Mouse (Mus musculus) midbrain, embryonic 13.5 days (tissue): Measurements from ENCODE around the gene 1700025G04Rik. TPM values are rescaled to one million over a fixed set of nuclear protein-coding genes. Genes with fewer than 3 reads are reported as not detected.
A peak's percentile ranks its signal among the peaks of the same experiment; 100 is the strongest.

Experiments
- ATAC-seq: fragments of 200-750 bp; cut with Nextera tagmentation; 2 replicates; pipeline ENCODE4 v1.8.0; 2017; ENCODE audit warnings: mild to moderate bottlenecking, moderate TSS enrichment, moderate library complexity
- H3K27ac ChIP-seq: fragments of 300-500 bp; sonication (generic); 2 replicates; pipeline ENCODE4 v1.5.1; 2015; ENCODE audit warnings: inconsistent platforms, mild to moderate bottlenecking, moderate library complexity
- H3K27me3 ChIP-seq: fragments of 300-500 bp; sonication (generic); 2 replicates; pipeline ENCODE4 v1.6.1; 2015; ENCODE audit warnings: mild to moderate bottlenecking, inconsistent platforms
- H3K36me3 ChIP-seq: fragments of 300-500 bp; sonication (generic); 2 replicates; pipeline ENCODE4 v1.6.1; 2015; ENCODE audit warnings: mild to moderate bottlenecking, inconsistent platforms
- H3K4me1 ChIP-seq: fragments of 300-500 bp; sonication (generic); replicated peaks from 2 replicates; pipeline ENCODE4 v1.6.1; 2015; ENCODE audit warnings: inconsistent platforms
- H3K4me2 ChIP-seq: fragments of 300-500 bp; sonication (generic); replicated peaks from 2 replicates; pipeline ENCODE4 v1.6.1; 2015; ENCODE audit warnings: moderate library complexity, mild to moderate bottlenecking, inconsistent platforms
- H3K4me3 ChIP-seq: fragments of 300-500 bp; sonication (generic); replicated peaks from 2 replicates; pipeline ENCODE4 v1.5.1; 2015; ENCODE audit warnings: mild to moderate bottlenecking, inconsistent platforms
- H3K9ac ChIP-seq: fragments of 300-500 bp; sonication (generic); replicated peaks from 2 replicates; pipeline ENCODE4 v1.6.1; 2015; ENCODE audit warnings: mild to moderate bottlenecking, inconsistent platforms
- H3K9me3 ChIP-seq: fragments of 300-500 bp; sonication (generic); 2 replicates; pipeline ENCODE4 v1.6.1; 2016; ENCODE audit warnings: mild to moderate bottlenecking, inconsistent platforms
- WGBS: fragments of 180-500 bp; shearing (Covaris S2); methylation state at CpG from one replicate; pipeline ENCODE4 v1.1.7; 2015; 5-methylcytosine and 5-hydroxymethylcytosine counted together
- polyA plus RNA-seq: library from polyadenylated mRNA; unstranded; fragments of >200 nt; fragmentation: Nextera tagmentation; extraction: Ambion mirVana; gene quantifications from 2 replicates; pipeline ENCODE4 v1.2.1, GENCODE M21; 2015

1700025G04Rik gene
- polyA plus RNA-seq, 1 experiment from 2014 or later, result 37.6 TPM

DNA sequence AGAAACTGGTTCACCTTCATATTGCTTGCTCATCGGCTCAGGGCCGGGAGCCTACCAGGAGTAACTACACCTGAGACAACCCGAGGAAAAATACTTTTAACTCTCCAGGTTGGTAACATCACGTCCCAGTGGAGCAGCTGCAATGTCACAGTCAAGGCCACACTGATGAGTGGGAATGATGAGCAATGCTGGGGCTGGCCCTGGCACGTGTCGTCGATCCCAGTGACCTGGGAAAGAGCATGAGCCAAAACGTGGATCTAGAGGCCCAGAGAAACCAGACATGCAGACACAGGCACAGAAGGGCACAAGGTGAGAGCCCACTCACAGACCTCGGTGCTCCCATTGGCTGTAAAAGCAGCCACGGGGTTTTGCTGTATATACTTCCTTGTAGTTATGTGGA is 202.8 kb downstream of the 1700025G04Rik start:
- H3K4me3 ChIP-seq, result no peak overlapping the region
- ATAC-seq, result no peak
- WGBS, result 93% methylated on average over 10 of the region's 10 CpGs

DNA sequence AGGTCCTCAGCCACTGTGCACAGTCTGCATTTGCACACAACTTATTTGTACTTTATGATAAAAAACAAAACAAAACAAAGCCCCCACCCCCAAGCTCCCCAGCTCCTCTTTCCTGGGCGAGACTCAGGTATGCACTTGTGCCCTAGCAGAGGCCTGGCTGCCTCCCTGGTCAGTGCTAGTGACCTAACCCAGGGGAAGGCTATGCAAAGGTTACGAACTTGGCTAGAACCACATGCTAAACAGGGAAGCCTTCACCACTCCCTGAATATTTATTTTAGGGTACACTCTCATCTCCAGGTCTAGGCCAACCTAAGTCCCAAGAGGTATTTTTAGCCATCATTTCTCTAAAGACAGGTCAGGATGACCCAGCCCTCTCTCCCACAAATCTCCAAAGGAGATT is 203.8 kb downstream of the 1700025G04Rik start:
- Histone ChIP-seq H3K9me3 (no peaks in the 10 kb centered on the region), H3K27ac (no peak overlapping the region), H3K36me3 (0 out of 2 replicates have a peak, but pooled peaks cover 3% of the 10 kb centered on the region), H3K4me3 (no peak overlapping the region), H3K9ac (no peak overlapping the region), H3K4me1 (peaks cover 25% of the 10 kb centered on the region), H3K4me2 (no peak overlapping the region), H3K27me3 (no peaks in the 10 kb centered on the region)
- 83% methylated on average over 2 of the region's 2 CpGs for WGBS
- ATAC-seq, result no peak

More for the DNA sequence above, 202.8 kb downstream of the 1700025G04Rik start:
- H3K4me1 ChIP-seq, result peaks cover 17% of the 10 kb centered on the region
- no peak overlapping the region for H3K9ac ChIP-seq
- no peaks in the 10 kb centered on the region for H3K9me3 ChIP-seq
- H3K27me3 ChIP-seq, result no peaks in the 10 kb centered on the region
- no peak overlapping the region for H3K27ac ChIP-seq
- no peak overlapping the region for H3K4me2 ChIP-seq
- peaks cover 3% of the 10 kb centered on the region; the same call in 1 of the 2 replicates for H3K36me3 ChIP-seq

DNA sequence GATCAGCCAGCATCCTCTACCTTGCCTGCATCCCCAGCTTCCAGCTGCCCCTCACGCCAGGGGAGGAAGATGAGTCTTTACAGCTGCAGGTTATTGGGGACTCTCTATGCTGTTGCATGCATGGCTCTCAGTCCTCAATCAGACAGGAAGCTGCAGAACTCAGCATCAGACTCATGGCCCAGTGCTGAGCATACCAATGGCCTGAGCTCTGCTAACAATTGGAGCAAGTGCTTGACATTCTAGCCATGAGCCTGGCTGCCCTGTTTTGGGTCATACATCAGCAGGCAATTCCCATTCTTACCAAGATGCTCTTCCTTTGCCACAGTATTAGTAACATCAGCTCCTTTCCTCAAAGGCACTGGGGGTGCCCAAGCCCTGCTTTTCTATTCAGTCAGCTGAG is 208.7 kb downstream of the 1700025G04Rik start:
- Histone ChIP-seq H3K9me3 (no peaks in the 10 kb centered on the region), H3K27ac (no peak overlapping the region), H3K4me3 (no peak overlapping the region), H3K4me2 (no peak overlapping the region), H3K27me3 (no peaks in the 10 kb centered on the region), H3K9ac (no peak overlapping the region), H3K4me1 (peaks cover 34% of the 10 kb centered on the region), H3K36me3 (no peaks in the 10 kb centered on the region)
- 0 out of 2 replicates have a peak, but pooled peaks have one; percentile 12 for ATAC-seq
- WGBS, result 90% methylated on average over 1 of the region's 1 CpGs

DNA sequence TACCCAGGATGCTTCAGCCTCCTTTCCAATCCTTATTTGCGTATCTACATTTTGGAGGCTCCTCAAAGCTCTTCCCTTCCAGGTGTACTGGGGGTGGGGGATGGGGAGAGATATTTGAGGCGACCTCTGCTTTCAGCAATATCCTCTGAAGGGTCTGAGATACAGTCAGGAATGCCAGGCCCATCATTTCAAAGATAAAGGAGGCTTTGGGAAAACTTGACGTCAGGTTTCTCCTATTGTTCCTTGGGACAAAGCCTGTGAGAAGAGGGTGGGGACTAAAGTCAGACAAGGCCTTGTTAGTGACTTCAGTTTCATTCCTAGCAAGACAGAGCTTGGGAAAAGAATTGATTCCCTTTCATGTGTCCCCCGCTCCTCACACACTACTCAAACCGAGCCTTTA is 209.2 kb downstream of the 1700025G04Rik start:
- H3K4me3 ChIP-seq, result no peak overlapping the region
- H3K27me3 ChIP-seq, result no peaks in the 10 kb centered on the region
- WGBS, result 41% methylated on average over 5 of the region's 5 CpGs
- H3K4me1 ChIP-seq, result peaks cover 34% of the 10 kb centered on the region
- no peak for ATAC-seq
- no peak overlapping the region for H3K4me2 ChIP-seq
- no peaks in the 10 kb centered on the region for H3K36me3 ChIP-seq
- H3K27ac ChIP-seq, result no peak overlapping the region
- no peaks in the 10 kb centered on the region for H3K9me3 ChIP-seq
- H3K9ac ChIP-seq, result no peak overlapping the region

DNA sequence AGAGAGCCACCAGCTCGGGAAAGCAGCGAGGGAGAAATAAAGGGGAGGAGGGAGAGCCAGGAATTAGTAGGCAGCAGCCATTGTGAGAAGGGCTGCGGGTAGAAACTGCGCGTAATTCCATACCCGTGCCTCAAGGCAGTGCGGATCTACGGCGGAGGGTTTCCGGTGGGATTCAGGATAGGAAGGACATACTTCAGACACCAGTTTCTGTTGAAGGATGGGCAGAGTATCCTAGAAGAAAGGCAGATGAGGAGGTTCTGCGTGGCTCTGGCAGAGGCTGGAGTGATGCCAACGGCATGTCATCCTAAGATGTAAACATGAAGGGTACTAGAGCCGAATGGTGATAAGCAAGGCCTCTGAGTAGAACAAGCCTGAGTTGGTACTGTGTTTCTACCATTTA is 210.0 kb downstream of the 1700025G04Rik start:
- Histone ChIP-seq H3K36me3 (no peaks in the 10 kb centered on the region), H3K27ac (no peak overlapping the region), H3K27me3 (no peaks in the 10 kb centered on the region), H3K4me1 (peaks cover 34% of the 10 kb centered on the region), H3K9ac (no peak overlapping the region), H3K4me2 (no peak overlapping the region), H3K4me3 (no peak overlapping the region), H3K9me3 (no peaks in the 10 kb centered on the region)
- WGBS, result 85% methylated on average over 13 of the region's 13 CpGs
- ATAC-seq, result no peak

DNA sequence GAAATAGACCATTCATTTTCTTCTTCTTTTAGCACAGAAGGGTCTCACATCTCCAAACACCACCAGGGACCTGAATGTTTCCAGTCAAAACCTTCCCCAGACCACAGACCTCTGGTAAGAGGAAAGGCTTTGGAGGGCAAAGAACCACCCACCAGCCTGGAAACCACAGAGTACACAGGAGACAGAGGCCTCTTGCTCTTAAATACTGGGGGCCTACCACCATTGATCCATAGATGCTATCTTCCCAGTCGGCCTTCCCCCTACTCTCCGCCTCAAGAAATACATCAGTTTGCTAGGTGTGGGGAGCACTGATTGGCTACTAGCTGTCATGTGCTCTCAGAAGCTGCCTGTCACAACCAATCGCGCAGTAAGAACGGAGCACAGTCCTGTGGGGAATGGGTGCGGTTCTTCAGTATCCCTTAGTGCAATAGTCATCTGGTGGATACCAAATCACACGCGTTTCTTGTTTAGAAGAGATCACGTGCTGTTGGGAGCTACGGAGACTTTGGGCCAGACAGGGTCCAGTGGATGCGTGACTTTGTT is 210.5 kb downstream of the 1700025G04Rik start:
- Histone ChIP-seq H3K4me1 (peaks cover 34% of the 10 kb centered on the region), H3K9ac (no peak overlapping the region), H3K9me3 (no peaks in the 10 kb centered on the region), H3K36me3 (no peaks in the 10 kb centered on the region), H3K27me3 (no peaks in the 10 kb centered on the region), H3K27ac (no peak overlapping the region), H3K4me3 (no peak overlapping the region), H3K4me2 (no peak overlapping the region)
- 88% methylated on average over 11 of the region's 11 CpGs for WGBS
- no peak for ATAC-seq

DNA sequence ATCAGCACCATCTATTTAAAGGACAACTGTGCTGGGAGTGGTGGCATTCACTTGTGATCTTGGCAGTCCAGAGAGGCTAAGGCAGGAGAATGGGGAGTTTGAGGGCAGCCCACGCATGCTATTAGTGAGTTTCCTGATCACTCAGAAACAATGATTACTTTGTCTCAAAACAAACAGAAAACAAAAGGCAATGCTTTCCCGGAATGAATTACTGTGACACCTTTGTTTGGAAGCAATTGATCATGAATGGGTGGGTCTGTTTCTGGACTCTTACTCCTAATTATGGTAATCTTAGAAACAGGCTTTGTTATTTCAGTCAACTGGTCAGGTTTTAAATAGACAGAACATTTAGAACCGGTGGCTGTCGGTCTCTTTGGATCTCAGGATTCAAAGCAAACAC is 211.5 kb downstream of the 1700025G04Rik start:
- Histone ChIP-seq H3K27me3 (no peaks in the 10 kb centered on the region), H3K4me3 (no peak overlapping the region), H3K27ac (no peak overlapping the region; the same call in 1 of the 2 replicates), H3K9ac (no peak overlapping the region), H3K36me3 (no peaks in the 10 kb centered on the region), H3K4me1 (peaks cover 34% of the 10 kb centered on the region), H3K9me3 (no peaks in the 10 kb centered on the region), H3K4me2 (no peak overlapping the region)
- no peak for ATAC-seq
- 17% methylated on average over 4 of the region's 4 CpGs for WGBS

DNA sequence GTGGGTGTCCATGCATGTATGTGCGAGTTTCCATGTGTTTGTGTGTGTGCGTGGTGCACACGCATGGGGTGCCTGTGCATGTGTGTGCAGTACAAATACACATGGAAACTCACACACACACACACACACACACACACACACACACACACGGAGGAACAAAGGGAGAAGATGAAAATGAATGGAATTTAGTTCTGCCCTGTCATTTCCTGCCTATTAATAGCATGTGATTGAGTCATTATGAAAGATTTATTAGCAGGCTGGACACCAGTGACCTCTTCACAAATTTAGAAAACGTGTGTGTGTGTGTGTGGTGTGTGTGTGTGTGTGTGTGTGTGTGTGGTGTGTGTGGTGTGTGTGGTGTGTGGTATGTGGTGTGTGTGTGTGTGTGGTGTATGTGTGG is 217.0 kb downstream of the 1700025G04Rik start:
- Histone ChIP-seq H3K9ac (no peak overlapping the region), H3K4me2 (no peak overlapping the region), H3K27ac (no peak overlapping the region), H3K4me1 (peaks cover 3% of the 10 kb centered on the region; the same call in 1 of the 2 replicates), H3K27me3 (no peaks in the 10 kb centered on the region), H3K4me3 (no peak overlapping the region), H3K36me3 (no peaks in the 10 kb centered on the region), H3K9me3 (no peaks in the 10 kb centered on the region)
- no peak for ATAC-seq
- WGBS, result 79% methylated on average over 5 of the region's 5 CpGs

DNA sequence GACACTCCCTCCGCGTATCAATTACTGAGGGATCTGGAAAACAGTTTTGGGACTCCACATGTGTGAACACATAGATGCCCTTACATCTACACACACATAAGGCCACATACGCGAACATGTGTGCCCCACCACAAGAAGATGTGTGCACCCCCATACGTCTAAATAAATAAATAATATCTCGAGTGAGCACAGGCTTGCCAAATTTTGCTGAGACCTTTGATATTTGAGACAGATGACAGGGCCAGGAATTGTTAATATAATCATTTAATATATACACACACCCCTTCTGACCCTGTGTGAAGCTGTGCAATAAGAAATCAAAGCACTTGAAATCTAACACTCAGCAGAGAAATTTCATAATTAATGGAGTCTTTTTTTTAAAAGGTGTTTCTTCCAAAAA is 225.6 kb downstream of the 1700025G04Rik start:
- Histone ChIP-seq H3K4me3 (no peak overlapping the region), H3K36me3 (no peaks in the 10 kb centered on the region), H3K27ac (no peak overlapping the region), H3K4me2 (no peak overlapping the region), H3K9me3 (no peaks in the 10 kb centered on the region), H3K9ac (no peak overlapping the region), H3K4me1 (no peaks in the 10 kb centered on the region), H3K27me3 (no peaks in the 10 kb centered on the region)
- 95% methylated on average over 6 of the region's 6 CpGs for WGBS
- ATAC-seq, result no peak

DNA sequence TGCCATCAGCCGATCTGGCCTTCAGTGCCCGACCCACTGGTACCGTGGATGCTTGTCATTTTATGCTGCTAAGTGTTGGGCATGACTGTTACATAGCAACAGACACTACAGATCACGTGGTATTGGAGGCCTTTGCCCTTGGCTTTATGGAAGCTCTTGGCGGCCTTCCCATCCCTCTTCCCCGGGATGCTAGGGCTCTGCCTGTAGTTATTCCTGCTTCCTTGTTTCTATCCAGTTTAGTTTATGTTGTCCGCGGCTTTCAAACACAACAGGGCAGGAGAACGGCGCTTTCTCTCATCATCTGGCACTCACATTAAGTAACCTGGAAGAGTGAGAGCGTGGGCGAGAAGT is 226.2 kb downstream of the 1700025G04Rik start:
- Histone ChIP-seq H3K4me1 (no peaks in the 10 kb centered on the region), H3K9ac (no peak overlapping the region), H3K36me3 (no peaks in the 10 kb centered on the region), H3K4me2 (no peak overlapping the region), H3K4me3 (no peak overlapping the region), H3K27me3 (no peaks in the 10 kb centered on the region), H3K9me3 (no peaks in the 10 kb centered on the region), H3K27ac (no peak overlapping the region)
- WGBS, result 85% methylated on average over 12 of the region's 12 CpGs
- ATAC-seq, result no peak

DNA sequence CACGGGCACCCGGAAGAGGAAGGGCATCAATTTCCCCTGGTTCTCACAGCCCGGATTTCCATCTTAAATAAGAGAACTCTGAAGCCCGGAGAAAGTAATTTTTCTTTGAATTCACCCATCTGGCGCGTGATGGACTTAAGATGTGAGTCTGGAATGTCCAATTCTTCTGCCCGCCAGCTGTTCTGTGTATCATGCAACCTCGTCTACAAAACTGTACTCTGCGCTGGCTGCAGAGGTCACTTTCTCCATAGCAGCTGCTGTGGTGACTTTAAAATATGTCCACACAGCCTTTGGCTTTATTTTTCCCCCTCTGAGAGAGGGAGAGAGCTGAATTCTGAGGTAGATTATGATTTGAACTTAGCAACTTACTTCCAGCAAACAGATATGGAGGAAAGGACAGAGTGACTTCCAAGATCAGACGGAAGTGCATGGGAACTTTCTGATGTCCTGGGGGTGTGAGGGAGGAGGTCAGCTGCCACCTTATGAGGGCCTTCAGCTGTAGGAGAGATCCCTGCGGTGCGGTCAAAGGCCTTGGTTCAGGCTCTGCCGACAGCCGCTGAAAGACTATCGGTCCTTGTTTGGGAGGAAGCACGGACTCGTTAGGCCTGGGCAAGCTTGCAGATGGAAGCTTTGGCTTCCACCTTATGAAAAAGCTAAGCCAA is 226.7 kb downstream of the 1700025G04Rik start:
- H3K27me3 ChIP-seq, result no peaks in the 10 kb centered on the region
- ATAC-seq, result no peak

DNA sequence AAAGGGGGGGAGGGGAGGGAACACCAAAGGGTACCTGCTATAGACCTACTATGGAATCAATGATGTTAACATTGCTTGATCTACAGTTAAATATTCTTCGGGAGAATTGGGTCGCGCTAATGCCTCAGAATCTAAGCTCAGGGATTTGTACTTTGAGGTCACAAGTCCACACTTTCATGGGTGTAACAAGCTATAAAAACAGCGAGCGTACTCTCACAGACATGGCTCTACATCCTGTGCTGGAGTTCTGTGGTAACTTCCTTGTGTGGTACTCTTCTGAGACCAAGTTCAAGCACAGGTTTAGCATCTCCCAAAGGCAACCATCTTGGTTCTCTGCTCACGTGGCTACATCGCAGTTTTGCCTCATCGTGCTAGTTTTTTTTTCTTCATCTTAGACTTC is 227.8 kb downstream of the 1700025G04Rik start:
- H3K4me2 ChIP-seq, result no peak overlapping the region
- no peaks in the 10 kb centered on the region for H3K4me1 ChIP-seq
- H3K27ac ChIP-seq, result no peak overlapping the region
- ATAC-seq, result no peak
- H3K4me3 ChIP-seq, result no peak overlapping the region
- no peaks in the 10 kb centered on the region for H3K9me3 ChIP-seq
- WGBS, result 93% methylated on average over 8 of the region's 8 CpGs
- no peaks in the 10 kb centered on the region for H3K27me3 ChIP-seq
- H3K36me3 ChIP-seq, result no peaks in the 10 kb centered on the region
- H3K9ac ChIP-seq, result no peak overlapping the region

More for the DNA sequence above, 226.7 kb downstream of the 1700025G04Rik start:
- Histone ChIP-seq H3K4me1 (no peaks in the 10 kb centered on the region), H3K4me2 (no peak overlapping the region), H3K9me3 (no peaks in the 10 kb centered on the region), H3K36me3 (no peaks in the 10 kb centered on the region), H3K9ac (no peak overlapping the region), H3K4me3 (no peak overlapping the region), H3K27ac (no peak overlapping the region)
- 82% methylated on average over 17 of the region's 17 CpGs for WGBS
